Mouse (Mus musculus): ENCODE measurements around the gene Ndufa3. TPM values are rescaled to one million over a fixed set of nuclear protein-coding genes. Genes with fewer than 3 reads are reported as not detected.

Gene Ndufa3
- polyA plus RNA-seq, 1 experiment, result 311 TPM

GRCm38 (mm10) chr7:3578196-3578595, 39.0 kb upstream of the Ndufa3 start:
- H3K4me1 ChIP-seq (replicated peaks; ENCODE audit: control insufficient read depth, insufficient read depth, low read length), result no peaks in the 10 kb centered on the region; the same call in 1 of the 2 replicates
- WGBS, result 90% methylated on average over 2 of the region's 2 CpGs
- TF ChIP-seq POLR2A (IDR thresholded peaks at IDR 0.05; ENCODE audit: control insufficient read depth, extremely low read depth, insufficient read depth, low read length, poor library complexity), result no peak
- no peak for TF ChIP-seq CTCF (IDR thresholded peaks at IDR 0.05; ENCODE audit: borderline replicate concordance, control insufficient read depth, extremely low read depth, insufficient read depth, low read length, poor library complexity)
- no peak overlapping the region for H3K4me3 ChIP-seq (ENCODE audit: control insufficient read depth, insufficient read depth, low read length)
- no peak overlapping the region for H3K27ac ChIP-seq (ENCODE audit: control insufficient read depth, insufficient read depth, low read length)
- DNase-seq, result no peak
- H3K36me3 ChIP-seq (ENCODE audit: control insufficient read depth, insufficient read depth, low read length), result no peaks in the 10 kb centered on the region
- H3K27me3 ChIP-seq (ENCODE audit: control insufficient read depth, insufficient read depth, low read length), result no peaks in the 10 kb centered on the region

GRCm38 (mm10) chr7:3578952-3579546, 38.1 kb upstream of the Ndufa3 start:
- WGBS, result 79% methylated on average over 6 of the region's 6 CpGs
- DNase-seq, result no peak
- TF ChIP-seq CTCF (IDR thresholded peaks at IDR 0.05; ENCODE audit: borderline replicate concordance, control insufficient read depth, extremely low read depth, insufficient read depth, low read length, poor library complexity) (no peak), POLR2A (IDR thresholded peaks at IDR 0.05; ENCODE audit: control insufficient read depth, extremely low read depth, insufficient read depth, low read length, poor library complexity) (no peak)
- H3K27me3 ChIP-seq (ENCODE audit: control insufficient read depth, insufficient read depth, low read length), result no peaks in the 10 kb centered on the region
- no peak overlapping the region for H3K4me3 ChIP-seq (ENCODE audit: control insufficient read depth, insufficient read depth, low read length)
- H3K4me1 ChIP-seq (replicated peaks; ENCODE audit: control insufficient read depth, insufficient read depth, low read length), result no peaks in the 10 kb centered on the region; the same call in 1 of the 2 replicates
- H3K27ac ChIP-seq (ENCODE audit: control insufficient read depth, insufficient read depth, low read length), result no peak overlapping the region
- no peaks in the 10 kb centered on the region for H3K36me3 ChIP-seq (ENCODE audit: control insufficient read depth, insufficient read depth, low read length)

GRCm38 (mm10) chr7:3580029-3580428, 37.1 kb upstream of the Ndufa3 start:
- Histone ChIP-seq H3K27ac (ENCODE audit: control insufficient read depth, insufficient read depth, low read length) (no peak overlapping the region), H3K4me1 (replicated peaks; ENCODE audit: control insufficient read depth, insufficient read depth, low read length) (no peaks in the 10 kb centered on the region; the same call in 1 of the 2 replicates), H3K4me3 (ENCODE audit: control insufficient read depth, insufficient read depth, low read length) (no peak overlapping the region), H3K27me3 (ENCODE audit: control insufficient read depth, insufficient read depth, low read length) (no peaks in the 10 kb centered on the region), H3K36me3 (ENCODE audit: control insufficient read depth, insufficient read depth, low read length) (no peaks in the 10 kb centered on the region)
- WGBS, result 7% methylated on average over 2 of the region's 2 CpGs
- DNase-seq, result no peak
- TF ChIP-seq CTCF (IDR thresholded peaks at IDR 0.05; ENCODE audit: borderline replicate concordance, control insufficient read depth, extremely low read depth, insufficient read depth, low read length, poor library complexity), result no peak
- TF ChIP-seq POLR2A (IDR thresholded peaks at IDR 0.05; ENCODE audit: control insufficient read depth, extremely low read depth, insufficient read depth, low read length, poor library complexity), result no peak

GRCm38 (mm10) chr7:3585763-3586162, 31.4 kb upstream of the Ndufa3 start:
- TF ChIP-seq POLR2A (IDR thresholded peaks at IDR 0.05; ENCODE audit: control insufficient read depth, extremely low read depth, insufficient read depth, low read length, poor library complexity) (no peak), CTCF (IDR thresholded peaks at IDR 0.05; ENCODE audit: borderline replicate concordance, control insufficient read depth, extremely low read depth, insufficient read depth, low read length, poor library complexity) (no peak)
- DNase-seq, result no peak
- WGBS, result 37% methylated on average over 6 of the region's 6 CpGs
- H3K4me1 ChIP-seq (replicated peaks; ENCODE audit: control insufficient read depth, insufficient read depth, low read length), result no peaks in the 10 kb centered on the region
- no peak overlapping the region for H3K27ac ChIP-seq (ENCODE audit: control insufficient read depth, insufficient read depth, low read length)
- H3K4me3 ChIP-seq (ENCODE audit: control insufficient read depth, insufficient read depth, low read length), result no peak overlapping the region
- no peaks in the 10 kb centered on the region for H3K27me3 ChIP-seq (ENCODE audit: control insufficient read depth, insufficient read depth, low read length)
- no peaks in the 10 kb centered on the region for H3K36me3 ChIP-seq (ENCODE audit: control insufficient read depth, insufficient read depth, low read length)

GRCm38 (mm10) chr7:3586255-3586654, 30.9 kb upstream of the Ndufa3 start:
- Histone ChIP-seq H3K36me3 (ENCODE audit: control insufficient read depth, insufficient read depth, low read length) (no peaks in the 10 kb centered on the region), H3K4me1 (replicated peaks; ENCODE audit: control insufficient read depth, insufficient read depth, low read length) (no peaks in the 10 kb centered on the region), H3K4me3 (ENCODE audit: control insufficient read depth, insufficient read depth, low read length) (no peak overlapping the region), H3K27ac (ENCODE audit: control insufficient read depth, insufficient read depth, low read length) (no peak overlapping the region), H3K27me3 (ENCODE audit: control insufficient read depth, insufficient read depth, low read length) (no peaks in the 10 kb centered on the region)
- WGBS, result 47% methylated on average over 5 of the region's 5 CpGs
- DNase-seq, result no peak
- TF ChIP-seq POLR2A (IDR thresholded peaks at IDR 0.05; ENCODE audit: control insufficient read depth, extremely low read depth, insufficient read depth, low read length, poor library complexity) (no peak), CTCF (IDR thresholded peaks at IDR 0.05; ENCODE audit: borderline replicate concordance, control insufficient read depth, extremely low read depth, insufficient read depth, low read length, poor library complexity) (no peak)

- no peaks in the 10 kb centered on the region for H3K27me3 ChIP-seq (ENCODE audit: control insufficient read depth, insufficient read depth, low read length)
- TF ChIP-seq CTCF (IDR thresholded peaks at IDR 0.05; ENCODE audit: borderline replicate concordance, control insufficient read depth, extremely low read depth, insufficient read depth, low read length, poor library complexity) (no peak), POLR2A (IDR thresholded peaks at IDR 0.05; ENCODE audit: control insufficient read depth, extremely low read depth, insufficient read depth, low read length, poor library complexity) (no peak)
- H3K36me3 ChIP-seq (ENCODE audit: control insufficient read depth, insufficient read depth, low read length), result no peaks in the 10 kb centered on the region
- H3K4me1 ChIP-seq (replicated peaks; ENCODE audit: control insufficient read depth, insufficient read depth, low read length), result no peaks in the 10 kb centered on the region
- 93% methylated on average over 1 of the region's 1 CpGs for WGBS
- no peak overlapping the region for H3K4me3 ChIP-seq (ENCODE audit: control insufficient read depth, insufficient read depth, low read length)
- no peak for DNase-seq
- H3K27ac ChIP-seq (ENCODE audit: control insufficient read depth, insufficient read depth, low read length), result no peak overlapping the region
These were observed 29.9 kb upstream of the Ndufa3 start for GRCm38 (mm10) chr7:3587292-3587691.

- no peaks in the 10 kb centered on the region for H3K36me3 ChIP-seq (ENCODE audit: control insufficient read depth, insufficient read depth, low read length)
- H3K27me3 ChIP-seq (ENCODE audit: control insufficient read depth, insufficient read depth, low read length), result no peaks in the 10 kb centered on the region
- H3K4me3 ChIP-seq (ENCODE audit: control insufficient read depth, insufficient read depth, low read length), result no peak overlapping the region
- H3K4me1 ChIP-seq (replicated peaks; ENCODE audit: control insufficient read depth, insufficient read depth, low read length), result no peaks in the 10 kb centered on the region; the same call in 1 of the 2 replicates
- TF ChIP-seq POLR2A (IDR thresholded peaks at IDR 0.05; ENCODE audit: control insufficient read depth, extremely low read depth, insufficient read depth, low read length, poor library complexity), result no peak
- TF ChIP-seq CTCF (IDR thresholded peaks at IDR 0.05; ENCODE audit: borderline replicate concordance, control insufficient read depth, extremely low read depth, insufficient read depth, low read length, poor library complexity), result no peak
- no peak overlapping the region for H3K27ac ChIP-seq (ENCODE audit: control insufficient read depth, insufficient read depth, low read length)
- DNase-seq, result no peak
- 84% methylated on average over 3 of the region's 3 CpGs for WGBS
These were observed 26.6 kb upstream of the Ndufa3 start for GRCm38 (mm10) chr7:3590550-3590949.
